Mouse (Mus musculus) cerebellum, adult 2 months (tissue): ENCODE data around the gene Cpa5.

ENCODE experiments used
- CTCF ChIP-seq: fragments of 200-500 bp; IDR thresholded peaks from 2 replicates; pipeline ENCODE4 v1.5.1; 2011; ENCODE audit warnings: low read depth, mild to moderate bottlenecking, control low read depth, low read length, moderate library complexity, borderline replicate concordance; ENCODE audit not compliant: insufficient read depth
- POLR2A ChIP-seq: fragments of 200-500 bp; IDR thresholded peaks from 2 replicates; pipeline ENCODE4 v1.6.1; 2011; ENCODE audit warnings: low read length, control low read depth, borderline replicate concordance; ENCODE audit not compliant: insufficient read depth

GRCm38 (mm10) chr6:30568069-30568468, 42.7 kb upstream of the Cpa5 start, which contains the start of gene Cpa4:
- TF ChIP-seq POLR2A (no peak), CTCF (no peak)
